Mouse (Mus musculus) stomach, embryonic 15.5 days (tissue): ENCODE results near the gene Medag. TPM values are rescaled to one million over a fixed set of nuclear protein-coding genes. Genes with fewer than 3 reads are reported as not detected.

ENCODE experiments used
- ATAC-seq: fragments of 200-750 bp; cut with Nextera tagmentation; 2 replicates; pipeline ENCODE4 v1.8.0; 2017; ENCODE audit warnings: low read depth, moderate number of reproducible peaks, moderate TSS enrichment; ENCODE audit not compliant: insufficient read depth, low FRiP score
- H3K27ac ChIP-seq: fragments of 300-500 bp; sonication (generic); 2 replicates; pipeline ENCODE4 v1.5.1; 2015; ENCODE audit warnings: mild to moderate bottlenecking, inconsistent platforms
- H3K27me3 ChIP-seq: fragments of 300-500 bp; sonication (generic); replicated peaks from 2 replicates; pipeline ENCODE4 v1.6.1; 2015; ENCODE audit warnings: inconsistent platforms
- H3K36me3 ChIP-seq: fragments of 300-500 bp; sonication (generic); 2 replicates; pipeline ENCODE4 v1.6.1; 2015; ENCODE audit warnings: inconsistent platforms
- H3K4me1 ChIP-seq: fragments of 300-500 bp; sonication (generic); 2 replicates; pipeline ENCODE4 v1.6.1; 2015; ENCODE audit warnings: inconsistent platforms
- H3K4me2 ChIP-seq: fragments of 300-500 bp; sonication (generic); 2 replicates; pipeline ENCODE4 v1.6.1; 2015; ENCODE audit warnings: mild to moderate bottlenecking, inconsistent platforms
- H3K4me3 ChIP-seq: fragments of 300-500 bp; sonication (generic); replicated peaks from 2 replicates; pipeline ENCODE4 v1.5.1; 2015; ENCODE audit warnings: inconsistent platforms
- H3K9ac ChIP-seq: fragments of 300-500 bp; sonication (generic); 2 replicates; pipeline ENCODE4 v1.6.1; 2015; ENCODE audit warnings: inconsistent platforms
- H3K9me3 ChIP-seq: fragments of 300-500 bp; sonication (generic); 2 replicates; pipeline ENCODE4 v1.6.1; 2016; ENCODE audit warnings: inconsistent platforms
- WGBS: fragments of 180-500 bp; shearing (Covaris S2); methylation state at CpG from one replicate; pipeline ENCODE4 v1.1.7; 2015; 5-methylcytosine and 5-hydroxymethylcytosine counted together
- polyA plus RNA-seq: library from polyadenylated mRNA; unstranded; fragments of >200 nt; fragmentation: Nextera tagmentation; extraction: Ambion mirVana; gene quantifications from 2 replicates; pipeline ENCODE4 v1.2.1, GENCODE M21; 2015

The Medag gene
- 2.8 TPM in 2 replicates for polyA plus RNA-seq

DNA sequence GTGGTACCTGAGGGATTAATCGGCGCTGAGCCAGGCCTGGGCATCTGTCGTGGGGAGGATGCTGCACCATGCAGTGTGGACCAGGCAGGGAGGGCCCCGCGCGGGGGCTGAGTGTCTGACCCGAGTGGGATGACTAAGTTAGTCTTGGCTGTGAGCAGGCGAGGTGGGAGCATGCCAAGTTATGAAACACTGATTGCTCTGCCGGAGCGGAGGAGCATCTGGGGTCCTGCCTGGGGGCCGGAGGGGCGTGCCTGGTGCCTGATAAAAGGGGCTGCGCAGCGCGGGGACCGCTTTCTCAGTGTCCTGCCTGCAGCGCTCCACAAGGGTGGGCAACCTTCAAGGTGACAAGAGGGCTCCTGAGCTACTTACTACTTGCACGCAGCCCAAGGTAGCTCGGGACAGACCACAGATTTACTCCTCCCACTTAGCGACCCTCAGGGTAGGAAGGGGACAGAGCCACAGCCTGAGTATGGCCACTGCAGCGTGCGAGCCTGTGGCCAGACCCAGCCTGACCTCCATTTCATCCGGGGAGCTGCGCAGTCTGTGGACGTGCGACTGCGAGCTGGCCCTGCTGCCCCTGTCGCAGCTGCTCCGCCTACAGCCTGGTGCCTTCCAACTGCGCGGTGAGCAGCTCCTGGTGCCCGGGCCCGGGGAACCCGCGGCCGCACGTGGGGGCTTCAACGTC, at the start of gene Medag:
TSS of gene Medag (plus strand) at position 241 of the 685 bp plus-strand sequence.
- no peaks in the 10 kb centered on the region for H3K9me3 ChIP-seq
- no peak within 1 kb of the TSS for H3K27ac ChIP-seq
- H3K4me2 ChIP-seq = peak within 1 kb of the TSS; percentile 74
- H3K27me3 ChIP-seq = 0 out of 2 replicates have a peak, but pooled peaks cover 8% of the 10 kb centered on the region
- H3K4me3 ChIP-seq = peak within 1 kb of the TSS; percentile 39
- 6% methylated on average over 38 of the region's 38 CpGs for WGBS
- H3K9ac ChIP-seq = peak within 1 kb of the TSS; percentile 37; the same call in 1 of the 2 replicates
- ATAC-seq = peak; percentile 69
- H3K4me1 ChIP-seq = peaks cover 13% of the 10 kb centered on the region
- H3K36me3 ChIP-seq = no peaks in the 10 kb centered on the region

DNA sequence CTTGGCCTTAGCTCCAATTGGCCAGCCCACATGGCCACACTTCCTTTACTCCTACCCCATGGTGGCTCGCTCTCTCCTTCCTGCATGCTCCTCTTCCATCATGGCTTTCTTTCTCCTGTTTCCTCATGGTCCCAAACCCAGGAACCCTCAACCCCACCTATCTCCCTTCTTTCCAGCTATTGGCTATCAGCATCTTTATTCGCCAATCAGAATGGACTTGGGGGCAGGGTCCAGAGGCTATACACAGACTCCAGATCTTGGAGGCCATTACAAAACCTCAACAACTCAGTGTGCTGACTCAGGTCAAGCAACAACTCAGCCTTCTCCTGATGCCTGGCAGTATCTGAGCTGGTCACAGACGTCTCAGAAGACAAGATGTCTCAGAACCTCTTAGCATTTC, 48.9 kb upstream of the Medag start:
- H3K4me3 ChIP-seq = no peak overlapping the region
- no peaks in the 10 kb centered on the region for H3K27me3 ChIP-seq
- H3K9me3 ChIP-seq = no peaks in the 10 kb centered on the region
- no peak overlapping the region for H3K27ac ChIP-seq
- H3K4me2 ChIP-seq = no peak overlapping the region
- ATAC-seq = no peak
- no peak overlapping the region for H3K9ac ChIP-seq
- H3K4me1 ChIP-seq = no peaks in the 10 kb centered on the region
- WGBS = 87% methylated on average over 3 of the region's 3 CpGs
- H3K36me3 ChIP-seq = no peaks in the 10 kb centered on the region

DNA sequence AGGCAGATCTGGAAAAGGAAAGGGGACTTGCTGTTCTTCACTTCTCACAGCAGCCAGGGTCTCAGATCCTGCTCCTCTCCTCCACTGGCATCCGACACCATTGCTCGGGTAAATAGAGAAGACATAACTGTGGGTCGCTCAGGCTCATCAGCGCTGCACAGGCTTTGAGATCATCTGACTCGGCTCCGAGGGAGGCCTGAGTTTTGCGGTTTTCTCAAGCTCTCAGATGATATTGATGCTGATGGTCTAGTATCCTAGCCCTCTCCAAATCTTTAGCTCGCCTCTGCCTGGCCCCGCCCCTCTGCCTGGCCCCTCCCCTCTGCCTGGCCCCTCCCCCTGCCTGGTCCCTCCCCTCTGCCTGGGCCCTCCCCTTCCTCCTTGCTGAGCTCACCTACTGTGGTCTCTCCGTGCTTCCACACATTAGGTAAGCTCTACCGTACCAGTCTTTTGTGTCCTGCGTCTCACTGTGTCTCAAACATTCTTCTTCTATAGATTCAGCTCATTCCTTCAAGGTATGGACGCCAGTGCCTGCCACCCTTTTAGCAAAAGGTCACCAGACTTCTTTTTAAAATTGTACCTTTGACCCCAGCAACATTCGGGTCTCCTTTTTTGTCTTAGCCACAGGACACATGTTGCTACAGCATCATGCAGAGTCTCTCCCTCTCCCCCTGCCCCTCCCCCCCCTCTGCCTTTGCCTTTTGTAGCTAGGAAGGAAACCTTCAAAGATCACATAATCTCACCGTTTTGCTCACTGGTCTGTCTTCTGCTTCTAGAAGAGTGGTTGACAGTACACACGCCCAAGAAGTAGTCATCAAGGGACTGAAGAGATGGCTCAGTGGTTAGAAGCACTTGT, 47.4 kb upstream of the Medag start:
- H3K4me2 ChIP-seq = no peak overlapping the region
- no peak overlapping the region for H3K9ac ChIP-seq
- H3K4me3 ChIP-seq = no peak overlapping the region
- H3K4me1 ChIP-seq = peaks cover 12% of the 10 kb centered on the region
- H3K27me3 ChIP-seq = no peaks in the 10 kb centered on the region
- no peak for ATAC-seq
- H3K9me3 ChIP-seq = no peaks in the 10 kb centered on the region
- WGBS = 64% methylated on average over 16 of the region's 16 CpGs
- H3K36me3 ChIP-seq = no peaks in the 10 kb centered on the region
- H3K27ac ChIP-seq = no peak overlapping the region

DNA sequence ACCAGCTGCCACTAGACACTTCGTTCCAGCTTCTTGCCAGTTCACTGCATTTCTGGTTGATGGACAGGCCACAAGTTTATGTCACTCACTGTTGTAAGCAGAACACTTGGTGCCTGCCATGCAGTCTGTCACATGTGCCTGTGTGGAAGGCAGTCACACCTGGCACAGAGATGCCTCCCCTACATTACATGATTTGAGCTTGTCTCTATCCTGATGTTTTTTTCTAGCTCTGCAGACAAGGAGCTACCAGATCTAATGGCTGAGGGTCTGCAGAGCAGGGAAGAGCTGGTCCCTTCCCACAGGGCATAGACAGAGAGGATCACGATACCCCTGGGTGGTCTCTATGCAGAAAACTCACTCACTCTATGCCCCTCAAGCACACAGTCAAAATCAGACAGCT, 44.5 kb upstream of the Medag start:
- no peaks in the 10 kb centered on the region for H3K36me3 ChIP-seq
- H3K9me3 ChIP-seq = no peaks in the 10 kb centered on the region
- H3K27me3 ChIP-seq = no peaks in the 10 kb centered on the region
- peaks cover 14% of the 10 kb centered on the region for H3K4me1 ChIP-seq
- no peak for ATAC-seq
- 81% methylated on average over 2 of the region's 2 CpGs for WGBS
- H3K9ac ChIP-seq = no peak overlapping the region
- no peak overlapping the region for H3K27ac ChIP-seq
- H3K4me2 ChIP-seq = no peak overlapping the region
- H3K4me3 ChIP-seq = no peak overlapping the region

DNA sequence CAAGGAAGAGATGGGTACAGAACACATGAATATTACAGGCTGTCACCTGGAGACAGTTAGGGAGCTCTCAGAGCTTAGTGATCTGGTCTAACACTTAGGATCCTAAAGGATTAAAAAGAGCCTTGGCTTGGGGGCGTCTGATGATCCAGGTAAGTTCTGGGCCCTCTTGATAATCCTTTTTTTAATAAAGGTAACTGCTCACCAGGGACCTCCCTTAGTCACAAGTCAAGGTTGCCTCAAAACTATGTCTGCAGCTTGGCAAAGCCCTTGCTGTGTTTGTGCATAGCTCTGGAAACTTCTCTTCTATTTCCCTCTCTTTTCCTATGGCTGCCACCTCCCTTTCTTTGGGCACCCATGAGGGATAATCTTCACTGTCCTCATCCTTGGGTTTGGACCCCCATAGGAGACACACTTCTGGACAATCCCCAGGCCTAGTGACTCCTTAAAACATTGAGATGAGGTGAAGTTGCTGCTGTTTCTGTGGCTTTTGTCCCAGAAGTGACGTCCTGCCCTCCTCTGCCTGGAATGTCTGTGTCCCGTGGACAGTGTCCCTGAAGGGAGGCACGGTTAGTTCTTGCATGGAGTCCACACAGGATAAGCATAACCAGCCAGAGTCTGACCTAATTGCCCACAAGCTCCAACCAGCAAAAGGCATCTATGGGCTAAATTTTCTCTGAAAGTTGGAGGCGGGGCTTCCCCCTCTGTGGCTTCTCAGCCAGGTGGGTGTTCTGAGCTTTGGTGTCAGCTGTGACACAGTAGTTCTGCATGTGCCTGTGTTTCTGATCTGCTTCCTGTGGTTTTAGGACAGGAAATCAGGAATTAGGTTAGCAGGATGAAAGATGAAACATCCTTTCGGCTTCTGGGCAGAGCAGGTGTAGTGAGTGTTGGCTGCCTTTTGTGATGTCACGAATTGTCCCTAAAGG, 43.7 kb upstream of the Medag start:
- Histone ChIP-seq H3K4me2 (no peak overlapping the region), H3K4me3 (no peak overlapping the region), H3K9me3 (no peaks in the 10 kb centered on the region), H3K27me3 (no peaks in the 10 kb centered on the region), H3K27ac (no peak overlapping the region), H3K4me1 (peaks cover 14% of the 10 kb centered on the region), H3K36me3 (no peaks in the 10 kb centered on the region), H3K9ac (no peak overlapping the region)
- ATAC-seq = no peak
- whole genome bisulfite sequencing = 51% methylated on average over 7 of the region's 7 CpGs

DNA sequence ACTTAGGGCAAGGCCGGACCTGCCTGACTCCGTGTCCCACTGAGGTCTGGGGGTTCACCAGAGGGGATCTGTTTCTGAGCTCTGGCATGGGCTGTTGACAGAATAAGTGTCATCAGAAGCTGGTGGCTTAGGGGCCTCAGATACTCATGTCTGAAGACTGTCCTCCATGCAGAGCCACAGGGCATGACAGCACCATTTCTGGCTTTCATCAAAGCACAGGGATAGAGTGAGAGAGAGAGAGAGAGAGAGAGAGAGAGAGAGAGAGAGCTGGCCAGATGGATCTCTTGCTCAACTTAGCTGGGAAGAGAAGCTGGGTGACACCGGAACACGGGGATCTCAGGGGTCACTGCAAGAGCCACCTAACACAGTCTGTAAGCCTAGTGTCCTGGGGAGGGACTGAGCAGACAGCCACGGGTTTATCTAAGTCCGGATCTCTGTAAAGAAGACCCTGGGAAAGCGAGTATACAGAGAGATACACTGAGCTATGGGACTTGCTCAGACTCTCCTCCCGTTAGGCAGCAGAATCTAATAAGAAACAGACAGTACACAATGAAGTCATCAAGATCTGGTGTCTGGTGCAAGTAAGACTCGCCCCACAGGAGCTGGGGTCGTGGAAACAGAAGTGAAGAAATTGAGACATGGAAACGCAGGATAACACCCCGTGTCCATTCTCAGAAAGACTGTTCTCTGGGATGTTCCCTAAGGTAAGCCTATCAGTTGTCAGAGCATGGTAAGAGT, 42.8 kb upstream of the Medag start:
- Histone ChIP-seq H3K36me3 (no peaks in the 10 kb centered on the region), H3K4me2 (no peak overlapping the region), H3K4me3 (no peak overlapping the region), H3K9me3 (no peaks in the 10 kb centered on the region), H3K27ac (peak overlapping the region; percentile 55), H3K4me1 (peaks cover 18% of the 10 kb centered on the region), H3K9ac (no peak overlapping the region), H3K27me3 (no peaks in the 10 kb centered on the region)
- ATAC-seq = no peak
- 42% methylated on average over 12 of the region's 12 CpGs for WGBS

DNA sequence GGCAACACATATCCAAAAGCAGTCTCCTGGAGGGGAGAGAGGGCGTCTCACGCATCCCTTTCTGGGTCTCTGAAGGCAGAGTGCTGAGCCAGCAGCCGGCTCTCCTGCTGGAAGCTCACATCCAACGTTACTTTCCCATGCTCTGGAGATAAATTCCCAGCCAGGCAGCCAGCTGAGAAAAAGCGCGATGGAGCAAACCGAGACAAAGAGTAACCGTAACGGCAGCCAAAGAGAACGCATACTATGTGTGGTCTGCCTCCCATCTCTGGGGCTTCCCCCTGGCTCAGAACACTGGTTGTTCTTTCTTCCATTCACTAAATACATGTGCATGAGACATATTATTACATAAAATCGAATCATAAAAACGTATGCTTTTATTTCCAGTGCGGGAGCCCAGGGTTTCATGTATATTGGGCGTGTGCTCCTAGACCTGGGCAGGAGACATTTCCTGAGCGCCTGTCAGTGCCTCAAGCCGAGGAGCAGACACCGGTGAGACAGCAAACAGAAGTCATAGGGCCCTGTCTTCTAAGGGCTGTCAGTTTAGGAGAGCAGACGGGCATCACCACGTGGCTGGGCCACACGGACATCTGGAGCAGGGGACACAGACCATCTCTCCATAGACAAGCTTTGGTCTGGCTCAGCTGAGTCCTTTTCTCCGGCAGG, 42.0 kb upstream of the Medag start:
- no peak overlapping the region for H3K9ac ChIP-seq
- no peaks in the 10 kb centered on the region for H3K9me3 ChIP-seq
- H3K27ac ChIP-seq = peak overlapping the region; percentile 55
- H3K27me3 ChIP-seq = no peaks in the 10 kb centered on the region
- ATAC-seq = no peak
- no peak overlapping the region for H3K4me3 ChIP-seq
- 62% methylated on average over 21 of the region's 21 CpGs for WGBS
- H3K4me2 ChIP-seq = no peak overlapping the region
- H3K36me3 ChIP-seq = no peaks in the 10 kb centered on the region
- peaks cover 23% of the 10 kb centered on the region for H3K4me1 ChIP-seq

DNA sequence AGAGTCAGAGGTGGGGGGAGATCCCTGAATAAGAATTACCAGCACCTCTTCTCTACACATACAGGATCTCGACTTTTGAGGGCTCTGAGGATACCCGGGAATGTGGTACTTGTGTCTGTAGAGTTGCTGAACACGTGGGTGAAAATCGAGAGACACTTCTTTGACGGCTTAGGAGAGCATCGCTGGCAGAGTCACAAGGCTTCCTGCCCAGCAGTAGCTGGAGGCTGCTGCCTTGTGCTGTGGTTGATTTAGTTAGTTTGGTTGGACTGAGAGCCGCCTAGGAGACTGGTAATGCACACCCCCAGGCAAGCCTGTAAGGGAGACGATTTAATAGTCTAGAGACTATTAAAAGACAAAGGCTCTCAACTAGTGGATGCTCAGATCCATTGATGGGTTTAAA, 39.5 kb upstream of the Medag start:
- Histone ChIP-seq H3K27me3 (no peaks in the 10 kb centered on the region), H3K4me2 (no peak overlapping the region), H3K9me3 (no peaks in the 10 kb centered on the region), H3K36me3 (no peaks in the 10 kb centered on the region), H3K9ac (no peak overlapping the region), H3K4me3 (no peak overlapping the region), H3K27ac (no peak overlapping the region), H3K4me1 (peaks cover 38% of the 10 kb centered on the region)
- no peak for ATAC-seq
- 81% methylated on average over 8 of the region's 8 CpGs for WGBS

DNA sequence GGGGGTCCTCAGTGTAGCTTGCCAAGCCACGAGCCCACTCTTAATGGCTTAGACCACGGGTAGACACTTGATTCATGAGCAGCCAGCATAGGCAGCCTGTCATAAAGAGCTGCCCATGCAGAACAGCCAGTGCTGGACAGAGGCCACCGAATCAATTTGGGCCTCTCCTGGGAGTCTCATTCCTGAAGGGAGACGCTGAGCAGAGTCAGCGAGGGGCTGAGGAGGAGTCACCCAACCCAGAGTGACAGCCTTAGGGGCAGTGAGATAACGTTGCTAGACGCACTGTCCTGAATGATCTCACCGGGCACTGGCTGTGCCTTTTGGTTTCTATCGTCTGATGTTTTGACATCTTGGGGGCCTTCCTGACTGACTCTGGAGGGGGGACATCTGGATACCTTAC, 38.3 kb upstream of the Medag start:
- peak overlapping the region; percentile 62 for H3K27ac ChIP-seq
- peak; percentile 58 for ATAC-seq
- no peaks in the 10 kb centered on the region for H3K27me3 ChIP-seq
- no peak overlapping the region for H3K9ac ChIP-seq
- peaks cover 40% of the 10 kb centered on the region for H3K4me1 ChIP-seq
- no peak overlapping the region for H3K4me3 ChIP-seq
- H3K9me3 ChIP-seq = no peaks in the 10 kb centered on the region
- 17% methylated on average over 9 of the region's 9 CpGs for whole genome bisulfite sequencing
- H3K4me2 ChIP-seq = no peak overlapping the region
- no peaks in the 10 kb centered on the region for H3K36me3 ChIP-seq

DNA sequence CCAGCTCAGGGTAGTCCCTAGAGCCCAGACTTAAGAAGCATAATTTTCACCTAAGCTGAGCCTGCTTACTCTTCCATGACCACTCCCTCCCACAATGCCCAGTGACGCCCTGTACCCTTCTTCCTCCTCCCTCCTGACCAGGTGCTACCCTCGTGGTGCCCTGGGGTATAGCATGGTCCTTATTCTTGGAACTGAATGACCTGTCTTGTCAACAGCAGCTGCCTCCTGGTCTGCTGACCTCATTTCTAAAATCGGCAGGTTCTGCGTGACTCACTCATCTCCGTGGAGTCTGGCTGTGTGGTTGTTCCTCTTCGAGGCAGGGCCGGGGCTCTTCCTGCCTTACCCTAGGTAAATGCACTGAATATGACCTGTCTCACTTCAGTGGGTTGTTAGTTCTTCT, 37.5 kb upstream of the Medag start:
- Histone ChIP-seq H3K27ac (no peak overlapping the region; the same call in 1 of the 2 replicates), H3K36me3 (no peaks in the 10 kb centered on the region), H3K4me2 (no peak overlapping the region), H3K4me3 (no peak overlapping the region), H3K27me3 (no peaks in the 10 kb centered on the region), H3K9ac (no peak overlapping the region), H3K4me1 (peaks cover 33% of the 10 kb centered on the region), H3K9me3 (no peaks in the 10 kb centered on the region)
- ATAC-seq = no peak
- WGBS = 70% methylated on average over 7 of the region's 7 CpGs
